Mouse (Mus musculus) stomach, postnatal 0 days (tissue): ENCODE results near the gene Krtap6-5.

Experiments used
- CTCF ChIP-seq: IDR thresholded peaks from 2 replicates; pipeline ENCODE4 v1.5.1; 2016; ENCODE audit warnings: antibody characterized with exemption, low read depth, mild to moderate bottlenecking, moderate library complexity
- EP300 ChIP-seq: optimal IDR thresholded peaks from 2 replicates; pipeline ENCODE3; 2016; ENCODE audit warnings: antibody characterized with exemption

DNA sequence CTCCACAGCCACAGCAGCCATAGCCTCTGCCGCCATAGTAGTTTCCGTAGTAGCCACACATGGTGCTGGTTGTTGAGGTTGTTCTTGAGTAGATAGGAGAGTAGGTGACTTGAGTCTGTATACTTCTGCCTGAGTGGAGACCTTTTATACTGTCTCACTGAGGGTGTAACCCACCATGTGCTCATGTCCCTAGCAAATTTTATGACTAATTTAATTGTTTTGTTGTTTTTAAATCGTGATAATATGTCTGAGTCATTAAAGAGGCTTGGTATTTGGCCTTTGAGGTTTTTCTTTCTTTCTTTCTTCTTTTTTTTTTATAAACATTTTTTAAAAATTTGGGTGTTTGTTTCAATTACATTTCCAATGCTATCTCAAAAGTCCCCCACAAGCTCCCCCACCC is at the start of gene Krtap6-5:
- no peak for TF ChIP-seq CTCF
- TF ChIP-seq EP300, result no peak
